Mouse (Mus musculus): ENCODE results near the gene Dnaaf2.

Dnaaf2 gene

DNA sequence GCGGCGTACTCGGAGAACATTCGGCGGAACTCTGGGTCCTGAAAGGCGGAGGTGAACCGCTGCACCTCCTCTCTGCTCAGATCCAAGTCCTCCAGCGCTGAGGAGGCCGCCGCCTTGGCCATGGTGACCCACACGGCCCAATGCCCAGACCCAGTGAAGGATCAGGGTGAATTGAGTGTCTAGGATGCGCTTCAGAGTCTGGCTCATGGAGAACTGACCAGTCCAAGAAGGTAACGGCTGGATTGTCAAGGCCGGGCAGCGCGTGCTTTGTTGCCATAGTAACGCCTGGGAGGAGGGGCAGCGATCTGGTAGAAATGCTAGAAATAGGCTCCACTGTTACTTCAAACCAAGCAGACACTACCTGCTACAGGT is at the start of gene Dnaaf2:
Dnaaf2 (minus strand) TSS at position 266 of the 372 bp plus-strand sequence.
- peak; percentile 89 to 92 for DNase-seq

DNA sequence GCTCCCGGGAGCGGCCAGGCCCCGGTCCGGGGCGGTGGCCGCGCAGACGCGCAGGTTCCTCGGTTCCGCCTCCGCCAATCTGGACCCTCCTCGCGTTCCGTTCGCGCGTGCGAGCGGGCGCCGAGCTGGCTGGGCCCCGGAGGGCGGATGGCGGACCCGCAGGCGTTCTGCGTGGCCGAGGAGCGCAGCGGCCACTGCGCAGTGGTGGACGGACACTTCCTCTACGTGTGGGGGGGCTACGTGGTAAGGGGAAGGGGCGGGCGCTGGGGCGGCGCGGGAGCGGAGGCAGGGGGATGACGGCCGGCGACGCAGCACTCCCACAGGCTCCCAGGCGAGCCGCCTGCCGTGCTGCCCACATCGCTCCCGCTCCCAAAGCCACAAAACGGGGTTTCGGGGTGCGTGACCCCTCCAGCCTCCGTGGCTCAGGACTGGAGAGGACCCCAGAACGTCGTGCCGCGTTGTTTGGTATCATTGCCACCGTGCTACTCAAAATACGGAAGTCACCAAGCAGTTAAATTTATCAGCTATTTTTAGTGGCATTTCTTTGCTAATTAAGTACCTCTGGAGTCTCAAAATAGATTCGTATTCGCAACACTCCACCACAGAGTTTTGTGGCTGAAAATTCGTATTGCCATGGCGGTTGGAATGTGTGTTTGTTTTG is 43.7 kb upstream of the Dnaaf2 start:
- peak; percentile 67 to 83 for DNase-seq

DNA sequence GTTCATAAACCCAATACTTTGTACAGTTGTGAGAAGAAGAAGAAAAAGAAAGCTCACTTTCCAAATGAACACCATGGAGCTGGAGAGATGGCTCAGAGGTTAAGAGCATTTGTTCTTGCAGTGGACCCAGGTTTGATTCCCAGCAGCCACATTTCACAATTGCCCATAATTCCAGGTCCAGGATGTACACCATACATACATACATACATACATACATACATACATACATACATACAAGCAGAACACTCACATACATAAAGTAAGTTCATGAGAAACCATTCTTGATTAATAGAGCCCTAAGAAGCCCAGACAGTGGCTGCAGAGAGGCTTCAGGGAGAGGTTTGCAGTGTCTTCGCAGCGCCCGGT is 43.2 kb upstream of the Dnaaf2 start:
- DNase-seq, result no peak

GRCm38 (mm10) chr12:69240876-69241275 is 42.6 kb upstream of the Dnaaf2 start, which contains the start of gene Klhdc1:
TSS of gene Klhdc1 (plus strand) at chr12:69241176.
- DNase-seq, result no peak

DNA sequence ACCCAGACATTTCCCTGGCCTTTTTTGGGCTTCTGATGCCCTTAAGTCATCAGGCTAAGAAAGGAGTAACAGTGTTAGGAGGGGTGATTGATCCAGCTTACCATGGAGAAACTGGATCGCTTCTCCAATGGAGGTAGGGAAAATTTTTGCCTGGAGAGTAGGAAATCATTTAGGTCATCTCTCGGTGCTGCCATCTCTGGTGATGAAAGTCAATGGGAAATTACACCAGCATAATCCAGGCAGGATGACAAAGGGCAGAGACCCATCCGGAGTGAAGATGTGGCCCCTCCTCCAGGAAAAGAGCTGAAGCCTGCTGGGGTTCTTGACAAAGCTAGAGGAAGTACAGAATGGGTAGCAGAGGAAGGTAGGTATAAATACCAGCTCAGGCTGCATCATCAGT is 40.1 kb upstream of the Dnaaf2 start:
- peak; percentile 7 to 23 for DNase-seq

DNA sequence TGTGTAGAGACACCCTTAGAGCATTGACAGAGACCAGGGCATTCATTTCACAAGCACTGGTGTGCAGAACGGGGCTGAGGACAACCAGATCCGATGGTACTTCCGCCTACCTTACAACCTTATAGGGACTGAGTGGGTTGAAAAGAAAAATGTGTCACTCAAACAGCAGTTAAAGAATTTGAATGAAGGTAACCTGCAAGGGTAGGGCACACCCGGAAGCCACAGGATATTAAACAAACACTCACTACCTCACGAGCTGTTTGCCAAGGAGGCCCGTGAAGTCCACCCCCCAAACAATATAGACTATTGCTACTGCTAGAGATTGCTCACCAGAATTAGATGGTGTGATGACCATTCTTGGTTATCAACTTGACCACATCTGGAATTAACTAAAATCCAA is 37.6 kb upstream of the Dnaaf2 start:
- DNase-seq, result no peak

GRCm38 (mm10) chr12:69229251-69229650 is 31.0 kb upstream of the Dnaaf2 start:
- DNase-seq, result peak in 1 of 2 experiments; percentile 50

GRCm38 (mm10) chr12:69227776-69228466 is 29.7 kb upstream of the Dnaaf2 start, which contains the start of gene Pole2:
TSS of gene Pole2 (minus strand) at chr12:69228195.
- DNase-seq, result peak; percentile 87 to 95

- DNase-seq, result peak in 1 of 2 experiments; percentile 54
Observed at GRCm38 (mm10) chr12:69220613-69221277, 22.5 kb upstream of the Dnaaf2 start.

DNA sequence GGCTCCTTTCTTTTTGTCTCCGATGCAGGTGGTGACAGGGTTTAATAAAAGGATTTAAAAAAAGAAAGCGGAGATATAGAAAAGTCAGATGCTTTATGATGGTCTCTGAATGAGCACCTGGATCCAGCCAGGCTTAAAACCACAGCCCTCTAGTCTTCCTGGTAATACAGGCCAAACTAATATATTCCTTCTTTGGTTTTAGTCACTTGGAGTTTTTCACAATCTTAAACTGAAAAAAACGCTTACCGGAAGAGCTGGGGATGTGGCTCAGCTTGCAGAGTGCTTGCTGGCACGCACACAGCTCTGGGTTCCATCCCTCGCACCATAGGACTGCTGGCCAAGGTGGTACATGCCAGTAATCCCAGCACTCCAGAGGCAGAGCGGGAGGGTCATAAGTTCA is 18.4 kb upstream of the Dnaaf2 start:
- DNase-seq, result no peak

DNA sequence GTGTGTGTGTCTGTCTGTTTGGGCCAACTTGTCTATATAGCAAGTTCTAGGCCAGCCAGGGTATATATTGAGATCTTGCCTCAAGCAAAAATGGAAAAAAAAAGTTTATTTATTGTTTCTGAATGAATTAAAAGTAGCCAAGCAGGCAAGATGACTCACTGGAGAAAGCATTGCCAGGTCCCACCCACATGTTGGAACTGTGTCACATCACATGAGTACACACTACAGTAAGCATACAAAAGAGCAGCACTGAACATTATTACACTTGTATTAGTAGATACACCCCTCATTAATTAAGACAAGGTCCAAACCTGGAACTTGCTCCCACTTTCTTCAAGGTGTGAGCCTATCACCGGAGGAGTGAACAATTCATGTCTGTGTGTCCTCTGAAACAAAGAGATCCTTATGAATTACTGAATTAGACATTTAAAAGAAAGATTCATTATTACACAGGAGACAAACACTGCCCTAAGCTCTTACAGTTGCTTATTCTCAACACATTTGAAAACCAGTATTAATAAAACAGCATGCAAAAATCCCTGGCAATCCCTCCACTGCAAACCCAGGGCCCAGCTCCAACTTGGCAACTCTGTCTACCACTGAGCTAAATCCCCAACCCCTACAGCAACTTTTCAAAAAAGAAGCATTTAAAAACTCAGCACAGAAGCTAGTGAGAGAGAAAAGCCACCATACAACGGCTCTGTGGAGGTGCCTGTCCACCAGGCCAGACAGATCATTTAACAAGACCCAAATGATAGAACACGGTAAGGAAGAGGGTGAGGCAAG is 17.0 kb upstream of the Dnaaf2 start:
- no peak for DNase-seq

GRCm38 (mm10) chr12:69214393-69214792 is 16.2 kb upstream of the Dnaaf2 start:
- DNase-seq, result no peak

DNA sequence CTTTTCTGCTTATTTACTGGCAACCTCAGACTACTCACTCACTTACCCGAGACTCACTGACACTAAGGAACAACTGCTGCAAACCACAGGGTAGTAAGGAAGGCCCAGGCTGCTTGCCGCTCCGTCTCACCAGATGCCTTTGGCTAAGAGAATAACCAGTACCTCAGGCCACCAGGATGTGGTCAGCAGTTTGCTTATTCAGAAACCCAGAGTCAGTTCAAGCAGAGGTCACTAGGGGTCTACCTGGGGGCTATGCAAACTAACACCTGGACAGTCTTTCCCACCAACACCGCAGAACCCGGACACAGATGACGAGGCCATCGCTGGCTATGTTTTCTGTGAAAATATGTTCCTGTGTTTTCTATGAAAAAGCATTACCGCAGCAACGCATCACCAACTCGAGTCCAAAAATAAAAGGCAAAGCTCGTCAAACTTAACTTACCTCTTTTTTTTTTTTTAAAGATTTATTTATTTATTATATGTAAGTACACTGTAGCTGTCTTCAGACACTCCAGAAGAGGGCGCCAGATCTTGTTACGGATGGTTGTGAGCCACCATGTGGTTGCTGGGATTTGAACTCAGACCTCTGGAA is 15.1 kb upstream of the Dnaaf2 start:
- no peak for DNase-seq

- peak in 1 of 2 experiments; percentile 49 for DNase-seq
Observed at GRCm38 (mm10) chr12:69211057-69211456, 12.8 kb upstream of the Dnaaf2 start.

DNA sequence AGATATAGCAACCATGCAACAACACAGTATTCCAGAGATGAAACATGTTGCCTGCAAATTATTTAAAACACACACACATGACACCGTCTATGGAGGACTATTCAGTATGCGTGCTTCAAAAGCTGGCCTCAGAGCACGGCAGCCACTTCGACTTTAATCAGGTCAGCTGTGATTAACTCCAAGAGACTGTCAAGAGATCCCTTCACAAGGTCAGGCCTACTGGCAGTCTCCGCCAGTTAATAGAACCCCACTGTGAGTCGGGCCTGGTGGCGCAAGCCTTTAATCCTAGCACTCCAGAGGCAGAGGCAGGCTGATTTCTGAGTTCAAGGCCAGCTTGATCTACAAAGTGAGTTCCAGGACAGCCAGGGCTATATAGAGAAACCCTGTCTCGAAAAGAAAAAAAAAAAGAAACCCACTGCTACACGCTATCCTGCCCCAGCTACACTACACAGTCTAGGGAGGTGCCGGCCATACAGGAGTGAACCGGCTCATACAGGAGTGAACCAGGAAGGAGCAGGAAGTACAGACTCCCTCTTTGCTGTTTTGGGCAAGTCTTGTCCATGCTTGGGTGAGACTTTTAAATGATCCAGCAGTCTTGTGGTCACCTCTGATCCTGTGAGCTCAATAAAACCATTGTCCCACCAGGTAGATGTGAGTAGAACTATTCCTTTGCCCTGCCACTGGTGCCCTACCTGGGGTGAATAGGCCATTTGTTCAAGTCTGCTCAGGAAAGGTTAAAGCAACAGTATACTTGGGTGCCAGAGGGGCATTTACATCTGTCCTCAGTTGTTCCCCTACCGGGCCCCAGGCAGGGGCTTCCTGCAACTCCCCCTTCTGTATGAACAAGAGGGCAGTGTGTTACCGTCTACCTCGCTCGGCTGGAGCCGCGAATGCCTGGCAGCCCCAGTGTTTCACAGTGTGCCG is 12.1 kb upstream of the Dnaaf2 start:
- DNase-seq, result no peak

- no peak for DNase-seq
Observed at GRCm38 (mm10) chr12:69208520-69208919, 10.3 kb upstream of the Dnaaf2 start.

GRCm38 (mm10) chr12:69207926-69208325 is 9.7 kb upstream of the Dnaaf2 start:
- DNase-seq, result no peak

- DNase-seq, result no peak
Observed at GRCm38 (mm10) chr12:69207396-69207795, 9.2 kb upstream of the Dnaaf2 start.

DNA sequence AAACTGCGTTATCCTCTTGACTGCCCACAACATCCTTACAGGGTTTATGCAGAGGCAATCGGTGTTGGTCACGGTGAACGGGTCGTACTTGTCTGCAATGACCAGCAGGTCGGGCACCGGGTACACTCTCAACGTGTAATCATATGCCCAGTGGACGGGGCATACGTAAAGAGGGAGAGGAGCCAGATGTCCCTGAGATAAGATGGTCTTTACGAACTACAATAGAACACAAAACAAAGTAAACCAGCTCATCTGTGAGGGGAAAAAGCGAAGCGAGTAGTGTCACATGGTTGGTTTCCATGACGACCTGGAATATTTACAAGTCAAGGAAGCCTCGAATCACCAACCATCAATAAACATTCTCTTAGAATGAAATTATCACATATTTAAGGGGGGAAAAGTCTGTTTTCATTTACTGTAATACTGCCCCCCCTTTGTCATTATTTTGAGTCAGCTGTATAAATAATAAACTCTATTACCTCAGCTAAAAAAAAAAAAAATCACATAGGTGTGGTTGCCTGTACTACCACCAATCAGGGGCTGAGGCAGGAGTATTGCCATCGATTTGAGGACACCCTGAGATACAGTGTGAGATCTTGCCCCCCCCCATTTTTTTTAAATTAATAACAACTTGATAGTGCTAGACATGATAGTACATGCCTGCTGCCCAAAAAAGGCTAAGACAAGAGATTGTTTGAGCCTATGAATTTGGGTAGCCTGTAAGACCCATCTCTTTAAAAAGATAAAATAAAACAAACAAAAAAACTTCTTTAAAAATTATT is 6.0 kb upstream of the Dnaaf2 start, which contains the start of gene Gm49384:
Gm49384 (minus strand) TSS at position 216 of the 782 bp plus-strand sequence.
- no peak for DNase-seq

- no peak for DNase-seq
Observed at GRCm38 (mm10) chr12:69198985-69199384, 756 bp upstream of the Dnaaf2 start.

All from kidney, postnatal 36 days (tissue).